Mouse (Mus musculus): ENCODE measurements around the gene Tmem51. TPM values are rescaled to one million over a fixed set of nuclear protein-coding genes. Genes with fewer than 3 reads are reported as not detected.

Tmem51 gene
- total and polyA plus RNA-seq, 2 experiments = 4.1 to 13.3 TPM

GRCm38 (mm10) chr4:142118522-142118921 lies 34.4 kb upstream of the Tmem51 start:
- H3K4me3 ChIP-seq (ENCODE audit: insufficient read depth, low read depth, low read length) = no peak overlapping the region
- 85% methylated on average over 7 of the region's 7 CpGs for WGBS
- TF ChIP-seq POLR2A (IDR thresholded peaks at IDR 0.05; ENCODE audit: extremely low read depth, insufficient read depth, low read length) (no peak), CTCF (IDR thresholded peaks at IDR 0.05; ENCODE audit: low read depth, low read length) (no peak)
- no peaks in the 10 kb centered on the region for H3K79me2 ChIP-seq (ENCODE audit: control insufficient read depth, insufficient read depth, low read length)
- no peaks in the 10 kb centered on the region for H3K36me3 ChIP-seq (ENCODE audit: control insufficient read depth, insufficient read depth, low read length)
- H3K4me1 ChIP-seq (ENCODE audit: control insufficient read depth, insufficient read depth, low read length) = no peaks in the 10 kb centered on the region
- H3K27ac ChIP-seq (replicated peaks; ENCODE audit: insufficient read depth, low read depth, low read length) = no peak overlapping the region
- no peaks in the 10 kb centered on the region for H3K27me3 ChIP-seq (ENCODE audit: control insufficient read depth, insufficient read depth, low read length)
- DNase-seq (ENCODE audit: extremely low read depth, low read depth, low spot score) = no peak
- H3K9ac ChIP-seq (ENCODE audit: low read depth, low read length) = no peak overlapping the region

- DNase-seq (ENCODE audit: extremely low read depth, low read depth, low spot score) = no peak
- TF ChIP-seq CTCF (IDR thresholded peaks at IDR 0.05; ENCODE audit: low read depth, low read length) (no peak), POLR2A (IDR thresholded peaks at IDR 0.05; ENCODE audit: extremely low read depth, insufficient read depth, low read length) (no peak)
- Histone ChIP-seq H3K27ac (replicated peaks; ENCODE audit: insufficient read depth, low read depth, low read length) (no peak overlapping the region), H3K9ac (ENCODE audit: low read depth, low read length) (no peak overlapping the region), H3K27me3 (ENCODE audit: control insufficient read depth, insufficient read depth, low read length) (no peaks in the 10 kb centered on the region), H3K79me2 (ENCODE audit: control insufficient read depth, insufficient read depth, low read length) (no peaks in the 10 kb centered on the region), H3K4me1 (ENCODE audit: control insufficient read depth, insufficient read depth, low read length) (no peaks in the 10 kb centered on the region), H3K4me3 (ENCODE audit: insufficient read depth, low read depth, low read length) (no peak overlapping the region), H3K36me3 (ENCODE audit: control insufficient read depth, insufficient read depth, low read length) (no peaks in the 10 kb centered on the region)
- 88% methylated on average over 12 of the region's 12 CpGs for WGBS
These were observed 33.9 kb upstream of the Tmem51 start for GRCm38 (mm10) chr4:142117993-142118392.

GRCm38 (mm10) chr4:142113306-142113705 lies 29.2 kb upstream of the Tmem51 start:
- Histone ChIP-seq H3K4me3 (ENCODE audit: insufficient read depth, low read depth, low read length) (no peak overlapping the region), H3K79me2 (ENCODE audit: control insufficient read depth, insufficient read depth, low read length) (no peaks in the 10 kb centered on the region), H3K27me3 (ENCODE audit: control insufficient read depth, insufficient read depth, low read length) (no peaks in the 10 kb centered on the region), H3K9ac (ENCODE audit: low read depth, low read length) (no peak overlapping the region), H3K4me1 (ENCODE audit: control insufficient read depth, insufficient read depth, low read length) (no peaks in the 10 kb centered on the region), H3K36me3 (ENCODE audit: control insufficient read depth, insufficient read depth, low read length) (no peaks in the 10 kb centered on the region), H3K27ac (replicated peaks; ENCODE audit: insufficient read depth, low read depth, low read length) (no peak overlapping the region)
- 22% methylated on average over 8 of the region's 8 CpGs for WGBS
- TF ChIP-seq POLR2A (IDR thresholded peaks at IDR 0.05; ENCODE audit: extremely low read depth, insufficient read depth, low read length) (no peak), CTCF (IDR thresholded peaks at IDR 0.05; ENCODE audit: low read depth, low read length) (peak; percentile 90)
- DNase-seq (ENCODE audit: extremely low read depth, low read depth, low spot score) = peak; percentile 17

GRCm38 (mm10) chr4:142103081-142103671 lies 19.1 kb upstream of the Tmem51 start:
- H3K36me3 ChIP-seq (ENCODE audit: control insufficient read depth, insufficient read depth, low read length) = no peaks in the 10 kb centered on the region
- H3K27ac ChIP-seq (replicated peaks; ENCODE audit: insufficient read depth, low read depth, low read length) = no peak overlapping the region
- WGBS = 56% methylated on average over 12 of the region's 12 CpGs
- no peak overlapping the region for H3K9ac ChIP-seq (ENCODE audit: low read depth, low read length)
- no peak for TF ChIP-seq POLR2A (IDR thresholded peaks at IDR 0.05; ENCODE audit: extremely low read depth, insufficient read depth, low read length)
- TF ChIP-seq CTCF (IDR thresholded peaks at IDR 0.05; ENCODE audit: low read depth, low read length) = no peak
- no peaks in the 10 kb centered on the region for H3K27me3 ChIP-seq (ENCODE audit: control insufficient read depth, insufficient read depth, low read length)
- H3K4me3 ChIP-seq (ENCODE audit: insufficient read depth, low read depth, low read length) = no peak overlapping the region
- no peak for DNase-seq (ENCODE audit: extremely low read depth, low read depth, low spot score)
- H3K4me1 ChIP-seq (ENCODE audit: control insufficient read depth, insufficient read depth, low read length) = peaks cover 2% of the 10 kb centered on the region; the same call in 1 of the 2 replicates
- H3K79me2 ChIP-seq (ENCODE audit: control insufficient read depth, insufficient read depth, low read length) = no peaks in the 10 kb centered on the region

GRCm38 (mm10) chr4:142098303-142098702 lies 14.2 kb upstream of the Tmem51 start:
- Histone ChIP-seq H3K27ac (replicated peaks; ENCODE audit: insufficient read depth, low read depth, low read length) (peak overlapping the region; percentile 33), H3K27me3 (ENCODE audit: control insufficient read depth, insufficient read depth, low read length) (no peaks in the 10 kb centered on the region), H3K79me2 (ENCODE audit: control insufficient read depth, insufficient read depth, low read length) (no peaks in the 10 kb centered on the region), H3K4me1 (ENCODE audit: control insufficient read depth, insufficient read depth, low read length) (peaks cover 9% of the 10 kb centered on the region), H3K4me3 (ENCODE audit: insufficient read depth, low read depth, low read length) (peak overlapping the region; percentile 25; the same call in 1 of the 2 replicates), H3K9ac (ENCODE audit: low read depth, low read length) (peak overlapping the region; percentile 19; the same call in 1 of the 2 replicates), H3K36me3 (ENCODE audit: control insufficient read depth, insufficient read depth, low read length) (no peaks in the 10 kb centered on the region)
- 1% methylated on average over 8 of the region's 8 CpGs for WGBS
- DNase-seq (ENCODE audit: extremely low read depth, low read depth, low spot score) = peak; percentile 72
- TF ChIP-seq CTCF (IDR thresholded peaks at IDR 0.05; ENCODE audit: low read depth, low read length) (peak; percentile 83), POLR2A (IDR thresholded peaks at IDR 0.05; ENCODE audit: extremely low read depth, insufficient read depth, low read length) (no peak)

DNA sequence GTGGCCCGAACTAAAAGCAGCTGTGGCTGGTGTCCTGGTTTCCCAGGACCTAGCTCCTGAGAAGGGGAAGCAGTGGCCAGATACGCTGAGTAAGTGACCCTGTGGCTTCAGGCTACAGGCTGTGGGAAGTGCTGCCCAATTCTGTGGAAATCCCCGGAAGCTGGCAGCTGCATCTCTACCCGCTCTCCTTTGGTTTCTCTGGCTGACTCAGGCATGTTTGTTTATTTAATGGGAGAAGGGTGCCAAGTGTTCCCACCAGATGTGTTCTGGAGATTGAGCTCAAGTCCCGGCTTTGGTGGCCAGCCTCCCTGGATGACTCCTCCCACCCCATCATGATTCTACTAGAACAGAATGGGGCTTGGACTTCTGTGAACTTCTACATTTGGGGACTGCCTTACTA lies 13.8 kb upstream of the Tmem51 start:
- WGBS = 4% methylated on average over 5 of the region's 5 CpGs
- DNase-seq (ENCODE audit: extremely low read depth, low read depth, low spot score) = peak; percentile 88

More for the DNA sequence above, 13.8 kb upstream of the Tmem51 start:
- H3K27me3 ChIP-seq (ENCODE audit: control insufficient read depth, insufficient read depth, low read length) = no peaks in the 10 kb centered on the region
- H3K4me1 ChIP-seq (ENCODE audit: control insufficient read depth, insufficient read depth, low read length) = peaks cover 9% of the 10 kb centered on the region
- no peak for TF ChIP-seq CTCF (IDR thresholded peaks at IDR 0.05; ENCODE audit: low read depth, low read length)
- TF ChIP-seq POLR2A (IDR thresholded peaks at IDR 0.05; ENCODE audit: extremely low read depth, insufficient read depth, low read length) = no peak
- H3K27ac ChIP-seq (replicated peaks; ENCODE audit: insufficient read depth, low read depth, low read length) = peak overlapping the region; percentile 33
- H3K36me3 ChIP-seq (ENCODE audit: control insufficient read depth, insufficient read depth, low read length) = no peaks in the 10 kb centered on the region
- no peaks in the 10 kb centered on the region for H3K79me2 ChIP-seq (ENCODE audit: control insufficient read depth, insufficient read depth, low read length)
- peak overlapping the region; percentile 12; the same call in 1 of the 2 replicates for H3K9ac ChIP-seq (ENCODE audit: low read depth, low read length)
- H3K4me3 ChIP-seq (ENCODE audit: insufficient read depth, low read depth, low read length) = no peak overlapping the region
